Mouse (Mus musculus): Measurements from ENCODE around the gene Mtfmt.

DNA sequence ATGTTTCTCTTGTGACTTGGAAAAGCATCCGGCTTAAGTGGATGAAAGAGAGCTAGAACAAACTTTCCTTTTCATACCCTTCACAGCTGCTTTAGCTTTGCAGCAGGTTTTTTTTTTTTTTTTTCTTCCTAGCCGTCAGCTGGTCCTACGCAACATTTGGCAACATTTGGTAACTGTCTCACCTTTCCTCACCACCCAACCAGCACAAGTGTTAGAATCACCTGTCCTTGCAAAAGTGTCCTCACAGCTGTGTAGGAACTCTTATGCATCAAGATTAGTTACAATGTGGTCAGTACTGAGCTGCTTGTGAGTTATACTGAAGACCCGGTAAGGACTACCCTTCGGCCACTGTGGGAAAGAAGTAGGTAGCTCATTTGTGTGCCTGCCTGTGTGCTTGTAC, 27.0 kb downstream of the Mtfmt start:
- TF ChIP-seq CTCF (IDR thresholded peaks at IDR 0.05; ENCODE audit: insufficient read depth, low read depth, low read length) (no peak), POLR2A (IDR thresholded peaks at IDR 0.05; ENCODE audit: insufficient read depth, low read depth, low read length) (no peak)

Measured in olfactory bulb, adult 2 months (tissue).